Mouse (Mus musculus) kidney, embryonic 16.5 days (tissue): ENCODE measurements around the gene Rgs10. TPM values are rescaled to one million over a fixed set of nuclear protein-coding genes. Genes with fewer than 3 reads are reported as not detected.

Experiments
- ATAC-seq: fragments of 200-750 bp; cut with Nextera tagmentation; 2 replicates; pipeline ENCODE4 v1.8.0; 2017; ENCODE audit warnings: moderate TSS enrichment; ENCODE audit not compliant: low FRiP score, low TSS enrichment
- H3K27ac ChIP-seq: fragments of 300-500 bp; sonication (generic); 2 replicates; pipeline ENCODE4 v1.5.1; 2014; ENCODE audit warnings: low read length
- H3K27me3 ChIP-seq: fragments of 300-500 bp; sonication (generic); 2 replicates; pipeline ENCODE4 v1.6.1; 2014; ENCODE audit warnings: low read length, control low read depth, mixed read lengths; ENCODE audit not compliant: insufficient read depth
- H3K36me3 ChIP-seq: fragments of 300-500 bp; sonication (generic); 2 replicates; pipeline ENCODE4 v1.6.1; 2014; ENCODE audit warnings: low read length, control low read depth, mixed read lengths; ENCODE audit not compliant: insufficient read depth
- H3K4me1 ChIP-seq: fragments of 300-500 bp; sonication (generic); 2 replicates; pipeline ENCODE4 v1.6.1; 2014; ENCODE audit warnings: low read length, control low read depth, mixed read lengths; ENCODE audit not compliant: insufficient read depth
- H3K4me2 ChIP-seq: fragments of 300-500 bp; sonication (generic); replicated peaks from 2 replicates; pipeline ENCODE4 v1.6.1; 2014; ENCODE audit warnings: low read depth, low read length
- H3K4me3 ChIP-seq: fragments of 300-500 bp; sonication (generic); 2 replicates; pipeline ENCODE4 v1.5.1; 2014; ENCODE audit warnings: mild to moderate bottlenecking, low read length
- H3K9ac ChIP-seq: fragments of 300-500 bp; sonication (generic); replicated peaks from 2 replicates; pipeline ENCODE4 v1.6.1; 2014; ENCODE audit warnings: low read length
- H3K9me3 ChIP-seq: fragments of 300-500 bp; sonication (generic); 2 replicates; pipeline ENCODE4 v1.6.1; 2016; ENCODE audit warnings: low read length, control low read depth
- WGBS: fragments of 180-500 bp; shearing (Covaris S2); extraction: QIAGEN DNeasy Blood & Tissue Kit; methylation state at CpG from one replicate; pipeline ENCODE4 v1.1.7; 2014; 5-methylcytosine and 5-hydroxymethylcytosine counted together
- polyA plus RNA-seq: library from polyadenylated mRNA; unstranded; fragments of >200 nt; fragmentation: Nextera tagmentation; extraction: Ambion mirVana; gene quantifications from 2 replicates; pipeline ENCODE4 v1.2.1, GENCODE M21; 2015

Rgs10 gene
- polyA plus RNA-seq, 1 experiment from 2014 or later = 7.7 TPM

DNA sequence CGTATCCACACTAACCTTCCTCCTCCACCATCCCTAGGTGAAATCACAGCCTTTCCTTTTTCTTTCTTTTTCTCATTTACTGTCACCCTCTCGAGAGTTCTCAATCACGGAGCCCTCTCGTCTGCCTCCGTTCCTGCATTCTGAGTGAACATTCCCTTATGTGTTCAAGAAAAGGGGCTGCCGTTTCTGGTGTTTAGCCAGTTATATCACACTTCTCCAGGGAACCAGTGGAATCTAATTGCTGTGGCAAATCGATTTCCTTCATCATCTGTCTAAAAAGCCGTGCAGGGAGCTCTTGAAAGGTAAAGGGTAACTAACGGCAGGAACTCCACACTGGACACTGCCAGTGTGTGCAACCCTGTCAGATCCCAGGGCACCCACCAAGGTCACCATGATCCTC lies 87.6 kb downstream of the Rgs10 start:
- H3K4me3 ChIP-seq = no peak overlapping the region
- WGBS = 59% methylated on average over 9 of the region's 9 CpGs
- no peak overlapping the region for H3K27ac ChIP-seq
- no peaks in the 10 kb centered on the region for H3K9me3 ChIP-seq
- peaks cover 12% of the 10 kb centered on the region for H3K4me1 ChIP-seq
- H3K36me3 ChIP-seq = no peaks in the 10 kb centered on the region
- no peak overlapping the region for H3K4me2 ChIP-seq
- no peak for ATAC-seq
- no peak overlapping the region for H3K9ac ChIP-seq
- H3K27me3 ChIP-seq = no peaks in the 10 kb centered on the region

- H3K27me3 ChIP-seq = no peaks in the 10 kb centered on the region
- H3K4me2 ChIP-seq = no peak overlapping the region
- no peak overlapping the region for H3K4me3 ChIP-seq
- H3K4me1 ChIP-seq = peaks cover 1% of the 10 kb centered on the region; the same call in 1 of the 2 replicates
- no peak overlapping the region for H3K9ac ChIP-seq
- no peaks in the 10 kb centered on the region for H3K9me3 ChIP-seq
- ATAC-seq = no peak
- WGBS = 83% methylated on average over 1 of the region's 1 CpGs
- H3K36me3 ChIP-seq = no peaks in the 10 kb centered on the region
- no peak overlapping the region for H3K27ac ChIP-seq
These were observed 93.6 kb downstream of the Rgs10 start for GRCm38 (mm10) chr7:128324977-128325376.

Other genes starting within 250 kb of the Rgs10 start
- gene Cox6a2, start 212.4 kb downstream of the Rgs10 start, polyA plus RNA-seq = 1.7 and 3.0 TPM in 2 replicates
- gene Armc5, start 181.4 kb downstream of the Rgs10 start, polyA plus RNA-seq = 19.7 and 21.7 TPM in 2 replicates
- gene 9130023H24Rik, start 180.7 kb downstream of the Rgs10 start, polyA plus RNA-seq = 8.7 and 8.8 TPM in 2 replicates
- 104 and 111 TPM in 2 replicates for gene Tgfb1i1, start 171.9 kb downstream of the Rgs10 start, polyA plus RNA-seq
- 15.0 and 15.6 TPM in 2 replicates for gene Slc5a2, start 153.1 kb downstream of the Rgs10 start, polyA plus RNA-seq
- 34.2 and 39.0 TPM in 2 replicates for gene BC017158, start 120.6 kb downstream of the Rgs10 start, polyA plus RNA-seq
- 22.2 and 25.6 TPM in 2 replicates for gene Tial1, start 43.0 kb upstream of the Rgs10 start, polyA plus RNA-seq
- gene Bag3, start 104.9 kb upstream of the Rgs10 start, polyA plus RNA-seq = 11.7 and 15.8 TPM in 2 replicates
- gene Inpp5f, start 192.6 kb upstream of the Rgs10 start, polyA plus RNA-seq = 24.5 and 25.9 TPM in 2 replicates